Mouse (Mus musculus) thymus, postnatal 10 days (tissue): Measurements from ENCODE around the gene Sgip1.

Source experiments
- DNase-seq, 2 experiments: peaks; one replicate each; pipeline ENCODE4 v3.0.0; 2021; ENCODE audit warnings: low spot score in 2 of 2

Sgip1 gene

GRCm38 (mm10) chr4:102895866-102896265 lies 154.8 kb downstream of the Sgip1 start:
- no peak for DNase-seq

- DNase-seq: no peak
Measured at GRCm38 (mm10) chr4:102898987-102899386, 157.9 kb downstream of the Sgip1 start.

- DNase-seq: no peak
Measured at GRCm38 (mm10) chr4:102899683-102900082, 158.6 kb downstream of the Sgip1 start.

- peak; percentile 9 to 34 for DNase-seq
Measured at GRCm38 (mm10) chr4:102900166-102900565, 159.1 kb downstream of the Sgip1 start.

GRCm38 (mm10) chr4:102907843-102908427 lies 166.8 kb downstream of the Sgip1 start:
- no peak for DNase-seq

GRCm38 (mm10) chr4:102910191-102910590 lies 169.1 kb downstream of the Sgip1 start:
- DNase-seq: no peak

GRCm38 (mm10) chr4:102913176-102913575 lies 172.1 kb downstream of the Sgip1 start:
- no peak for DNase-seq

GRCm38 (mm10) chr4:102913700-102914327 lies 172.7 kb downstream of the Sgip1 start:
- DNase-seq: peak in 1 of 2 experiments; percentile 24

GRCm38 (mm10) chr4:102918191-102918590 lies 177.1 kb downstream of the Sgip1 start:
- DNase-seq: no peak

GRCm38 (mm10) chr4:102929491-102929890 lies 188.4 kb downstream of the Sgip1 start:
- DNase-seq: no peak

GRCm38 (mm10) chr4:102930679-102931078 lies 189.6 kb downstream of the Sgip1 start:
- DNase-seq: no peak

- no peak for DNase-seq
Measured at GRCm38 (mm10) chr4:102940266-102940665, 199.2 kb downstream of the Sgip1 start.

- no peak for DNase-seq
Measured at GRCm38 (mm10) chr4:102940738-102941137, 199.6 kb downstream of the Sgip1 start.

- no peak for DNase-seq
Measured at GRCm38 (mm10) chr4:102944325-102944724, 203.2 kb downstream of the Sgip1 start.

GRCm38 (mm10) chr4:102952476-102952875 lies 211.4 kb downstream of the Sgip1 start:
- no peak for DNase-seq

- DNase-seq: no peak
Measured at GRCm38 (mm10) chr4:102955294-102955956, 214.3 kb downstream of the Sgip1 start.

- no peak for DNase-seq
Measured at GRCm38 (mm10) chr4:102959409-102959808, 218.3 kb downstream of the Sgip1 start.

GRCm38 (mm10) chr4:102964174-102964573 lies 223.1 kb downstream of the Sgip1 start:
- no peak for DNase-seq

- peak in 1 of 2 experiments; percentile 20 for DNase-seq
Measured at GRCm38 (mm10) chr4:102967811-102968210, 226.7 kb downstream of the Sgip1 start.

- no peak for DNase-seq
Measured at GRCm38 (mm10) chr4:102969599-102969998, 228.5 kb downstream of the Sgip1 start.

- no peak for DNase-seq
Measured at GRCm38 (mm10) chr4:102971159-102971558, 230.1 kb downstream of the Sgip1 start.

- no peak for DNase-seq
Measured at GRCm38 (mm10) chr4:102972071-102972470, 231.0 kb downstream of the Sgip1 start.

- no peak for DNase-seq
Measured at GRCm38 (mm10) chr4:102974172-102974571, 233.1 kb downstream of the Sgip1 start.
